Mouse (Mus musculus) liver, adult (tissue): ENCODE results near the gene Epdr1.

Experiments
- GATA4 ChIP-seq: IDR thresholded peaks from 2 replicates; pipeline ENCODE4 v1.6.1; 2014; ENCODE audit warnings: mild to moderate bottlenecking, low read length; ENCODE audit not compliant: insufficient replicate concordance

Gene Epdr1

DNA sequence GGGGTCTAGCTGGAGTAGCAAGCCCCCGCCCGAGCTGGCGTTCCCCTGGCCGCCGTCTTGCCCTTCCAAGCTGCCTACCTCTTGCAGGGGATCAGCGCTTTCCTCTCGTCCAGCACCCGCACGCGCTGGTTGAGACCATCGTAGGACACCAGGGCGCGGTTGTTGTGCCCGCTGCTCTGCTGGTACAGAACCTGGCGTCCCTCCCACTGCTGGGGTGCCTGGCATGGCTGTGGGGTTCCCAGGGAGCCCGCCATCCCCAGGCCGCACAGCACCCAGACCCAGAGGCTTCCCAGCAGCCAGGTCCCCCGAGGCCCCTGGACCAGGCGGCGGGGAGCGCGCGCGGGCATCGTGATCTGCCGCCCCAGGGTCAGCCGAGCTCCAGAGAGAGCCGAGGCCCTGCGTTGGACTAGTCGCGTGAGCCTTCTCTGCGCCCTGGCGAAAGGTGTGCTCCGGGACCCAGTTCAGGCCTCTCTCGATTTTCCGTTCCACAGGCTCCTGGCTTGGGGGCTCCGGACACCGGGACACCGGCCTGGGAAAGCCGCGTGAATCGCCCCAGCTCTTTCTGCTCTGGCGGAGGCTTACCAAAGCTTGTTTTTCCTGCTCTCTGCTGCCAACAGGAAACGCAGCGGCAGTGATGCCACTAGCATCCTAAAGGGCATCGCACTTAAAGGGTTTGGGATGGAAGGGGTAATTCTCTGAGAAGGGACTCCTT is at the start of gene Epdr1:
Epdr1 (minus strand) TSS at position 712 of the 712 bp plus-strand sequence.
- no peak for TF ChIP-seq GATA4

DNA sequence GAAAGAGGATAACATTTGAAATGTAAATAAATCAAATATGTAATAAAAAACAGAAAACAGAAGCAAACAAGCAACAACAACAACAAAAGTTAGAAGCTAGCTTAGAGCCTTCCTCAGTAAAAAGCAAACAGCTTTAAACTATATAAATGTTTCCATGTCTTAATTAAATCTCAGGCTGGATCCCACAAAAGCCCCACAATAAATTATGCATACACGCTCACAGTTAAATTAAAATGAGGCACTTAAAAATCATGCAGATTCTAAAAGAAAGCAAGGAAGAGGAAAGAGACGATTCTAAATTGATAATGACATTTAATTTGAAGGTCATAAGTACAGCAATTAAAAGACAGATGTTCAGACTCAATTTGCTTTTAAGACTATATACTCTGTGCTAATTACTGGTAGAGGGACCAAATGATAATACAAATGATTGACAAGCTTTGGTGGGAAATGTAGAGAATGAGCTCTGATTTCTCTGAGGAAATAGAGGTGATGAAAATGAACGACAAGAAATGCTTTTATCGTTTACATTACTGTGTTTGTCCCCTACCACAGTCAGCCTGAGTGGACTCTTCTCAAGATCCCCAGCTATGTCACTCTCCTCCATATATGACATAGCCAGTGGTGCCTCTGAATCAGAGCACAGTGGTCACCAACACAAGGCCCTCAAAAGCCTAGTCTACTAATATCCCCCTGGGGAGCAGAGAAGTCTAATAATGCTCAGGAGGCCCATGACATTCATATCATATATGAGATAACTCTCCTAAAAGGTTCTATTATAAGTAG is 48.8 kb upstream of the Epdr1 start:
- TF ChIP-seq GATA4 = no peak

DNA sequence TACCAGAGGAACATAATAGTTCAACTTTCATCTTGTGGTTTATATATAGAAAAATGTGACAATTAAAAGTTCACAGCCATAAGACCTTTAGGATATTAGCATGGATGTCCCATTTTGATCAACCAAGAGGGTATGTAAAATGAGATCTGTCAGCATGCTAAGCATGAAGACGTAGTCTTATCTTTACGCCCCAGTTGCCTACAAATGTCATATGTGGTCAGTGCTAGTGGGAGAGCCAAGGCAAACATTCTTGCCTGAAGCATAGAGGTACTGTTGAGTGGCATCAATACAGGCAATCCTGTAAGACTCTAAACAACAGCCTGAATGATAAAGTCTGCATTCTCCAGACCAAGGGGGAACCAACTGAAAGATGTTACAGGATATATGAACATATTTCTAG is 32.7 kb upstream of the Epdr1 start:
- TF ChIP-seq GATA4 = no peak

DNA sequence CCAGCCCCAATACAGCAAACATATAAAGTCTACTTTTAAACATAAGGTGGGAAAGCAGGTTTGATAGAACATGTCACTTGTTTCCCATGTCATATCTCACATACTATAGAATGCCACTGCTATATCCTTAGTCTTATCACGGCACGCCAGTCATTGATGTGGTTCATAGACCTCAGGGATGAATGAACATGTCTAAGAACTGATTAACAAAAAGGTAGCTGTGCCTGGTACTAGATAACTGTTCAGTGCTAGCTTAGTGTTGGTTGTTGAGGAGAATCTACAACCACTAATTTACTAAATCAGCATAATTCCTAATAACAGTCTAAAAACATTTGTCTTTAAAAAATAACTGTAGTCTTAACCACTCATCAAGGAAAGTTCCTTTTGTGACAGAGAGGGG is 30.1 kb upstream of the Epdr1 start:
- TF ChIP-seq GATA4 = no peak

- TF ChIP-seq GATA4 = no peak
These were observed 24.5 kb upstream of the Epdr1 start for GRCm38 (mm10) chr13:19644225-19644624.

GRCm38 (mm10) chr13:19643519-19643918 is 23.8 kb upstream of the Epdr1 start:
- no peak for TF ChIP-seq GATA4

- TF ChIP-seq GATA4 = no peak
These were observed 20.6 kb upstream of the Epdr1 start for GRCm38 (mm10) chr13:19640203-19640851.

DNA sequence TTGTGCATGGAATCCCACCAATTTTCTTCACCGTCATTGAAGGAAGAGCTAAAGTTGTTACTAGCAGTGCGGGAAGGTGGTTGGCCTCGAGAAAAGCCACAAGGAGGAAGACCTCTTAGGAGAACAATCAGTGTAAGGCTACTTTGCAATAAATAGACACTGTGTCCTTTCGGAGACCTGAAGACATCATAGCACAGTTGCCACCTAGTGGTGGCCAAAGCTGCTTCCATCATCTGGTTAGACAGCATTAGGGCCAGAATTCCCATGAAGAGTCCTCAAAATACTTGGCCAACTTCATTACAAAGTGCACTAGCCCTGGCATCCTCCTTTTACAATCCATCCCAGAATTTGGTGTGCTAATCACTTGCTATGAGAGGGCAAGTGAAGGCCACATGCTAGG is 16.4 kb upstream of the Epdr1 start:
- TF ChIP-seq GATA4 = no peak

DNA sequence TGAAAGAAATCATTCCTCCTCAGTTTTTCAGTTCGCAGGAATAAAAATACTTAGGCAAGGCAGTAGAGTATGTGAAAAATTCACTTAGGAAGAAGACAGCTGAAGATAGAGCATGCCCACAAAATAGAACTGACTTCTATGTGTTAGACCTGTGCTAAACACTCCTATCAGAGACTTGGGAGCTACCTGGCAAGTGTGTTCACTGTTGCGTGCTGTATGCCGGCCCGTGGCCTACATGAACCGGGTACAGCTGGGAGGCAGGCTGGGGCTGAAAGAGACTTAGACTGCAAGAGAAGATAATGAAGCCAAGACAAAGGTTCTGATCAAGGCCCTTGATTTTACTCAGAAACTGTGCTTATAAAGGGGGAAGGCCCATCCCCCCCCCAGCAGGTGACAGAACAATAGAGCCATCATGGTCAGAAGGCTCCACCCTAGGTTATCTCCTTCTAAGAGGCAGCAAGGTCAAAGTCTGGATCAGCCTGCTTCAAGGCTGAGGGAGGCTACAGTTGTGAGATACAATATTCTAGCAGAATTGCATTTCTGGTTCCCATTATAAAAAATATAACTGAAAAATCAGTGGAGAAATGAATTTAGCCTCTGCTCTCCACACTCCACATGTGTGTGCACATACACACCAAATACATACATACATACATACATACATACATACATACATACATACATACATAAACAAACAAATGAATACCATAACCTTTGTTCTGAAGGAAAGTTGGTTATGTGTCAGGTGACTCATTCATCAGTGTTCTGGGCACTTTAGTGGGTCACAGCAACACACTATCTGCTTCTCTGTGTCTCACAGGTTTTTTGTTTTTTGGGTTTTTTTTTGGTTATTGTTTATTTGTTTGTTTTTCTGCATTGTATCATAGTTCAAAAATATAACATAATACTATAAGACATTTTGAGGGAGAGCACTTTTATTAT is 11.3 kb upstream of the Epdr1 start:
- no peak for TF ChIP-seq GATA4

GRCm38 (mm10) chr13:19626473-19626872 is 6.7 kb upstream of the Epdr1 start:
- TF ChIP-seq GATA4 = no peak

- no peak for TF ChIP-seq GATA4
These were observed 5.0 kb upstream of the Epdr1 start for GRCm38 (mm10) chr13:19624632-19625320.

DNA sequence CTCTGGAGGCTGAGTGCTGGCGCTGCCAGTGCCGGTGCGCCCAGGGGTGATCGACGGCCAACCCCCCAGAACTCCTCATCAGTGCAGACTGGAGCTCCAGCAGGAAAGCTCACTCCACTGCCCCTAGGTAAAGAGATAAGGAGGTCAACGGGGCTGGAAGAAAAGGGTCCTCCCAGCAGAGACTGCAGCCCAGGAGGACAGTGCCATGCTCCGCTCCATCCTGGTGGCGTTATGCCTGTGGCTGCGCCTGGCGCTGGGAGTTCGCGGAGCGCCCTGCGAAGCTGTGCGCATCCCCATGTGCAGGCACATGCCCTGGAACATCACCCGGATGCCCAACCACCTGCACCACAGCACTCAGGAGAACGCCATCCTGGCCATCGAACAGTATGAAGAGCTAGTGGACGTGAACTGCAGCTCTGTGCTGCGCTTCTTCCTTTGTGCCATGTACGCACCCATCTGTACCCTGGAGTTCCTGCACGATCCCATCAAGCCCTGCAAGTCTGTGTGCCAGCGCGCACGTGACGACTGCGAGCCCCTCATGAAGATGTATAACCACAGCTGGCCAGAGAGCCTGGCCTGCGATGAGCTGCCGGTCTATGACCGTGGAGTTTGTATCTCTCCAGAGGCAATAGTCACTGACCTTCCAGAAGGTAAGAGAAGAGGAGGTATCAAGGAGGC is 3.6 kb upstream of the Epdr1 start:
- TF ChIP-seq GATA4 = no peak

DNA sequence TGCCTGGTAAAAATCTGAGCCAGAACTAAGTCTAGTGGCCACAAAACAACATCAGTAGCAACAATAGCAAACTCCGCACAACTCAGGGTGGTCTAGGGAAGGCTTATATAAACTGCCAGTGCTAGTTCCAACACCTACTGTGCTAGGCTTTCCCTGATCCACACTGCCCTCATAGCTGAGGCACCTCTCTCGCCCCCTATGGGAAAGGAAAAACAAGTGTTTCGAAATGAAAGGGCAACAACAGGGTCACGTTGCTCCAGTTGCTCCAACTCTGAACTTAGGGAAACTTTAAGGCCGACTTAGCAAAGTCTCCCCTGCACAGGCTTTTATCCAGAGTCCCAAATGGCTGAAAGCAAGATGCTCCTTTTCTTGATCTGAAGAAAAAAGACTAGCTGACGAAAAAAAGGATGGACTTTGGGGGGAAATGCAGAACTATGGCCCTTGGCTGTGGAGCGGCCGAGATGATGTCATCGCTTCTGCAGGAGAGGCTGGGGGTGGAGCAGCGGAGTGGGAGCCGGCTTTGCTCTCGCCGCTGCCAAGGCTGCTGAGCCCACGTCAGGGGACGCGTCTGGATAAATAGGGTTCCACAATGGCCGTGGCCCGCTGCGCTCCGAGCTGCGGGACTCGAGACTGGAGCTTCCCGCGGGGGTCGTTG is 3.0 kb upstream of the Epdr1 start, which contains the start of gene Sfrp4:
Sfrp4 (plus strand) TSS at position 532 of the 655 bp plus-strand sequence.
- TF ChIP-seq GATA4 = no peak
